Mouse (Mus musculus): ENCODE data around the gene Gpc6. TPM values are rescaled to one million over a fixed set of nuclear protein-coding genes. Genes with fewer than 3 reads are reported as not detected.

The Gpc6 gene
- total RNA-seq, 2 experiments from 2014 or later = 18.0 to 19.5 TPM

- DNase-seq (ENCODE audit: low spot score in 2 of 2) = no peak
These were observed 22.3 kb downstream of the Gpc6 start for GRCm38 (mm10) chr14:116947461-116947860.

- DNase-seq (ENCODE audit: low spot score in 2 of 2) = no peak
These were observed 22.9 kb downstream of the Gpc6 start for GRCm38 (mm10) chr14:116947939-116948591.

- no peak for DNase-seq (ENCODE audit: low spot score in 2 of 2)
These were observed 32.0 kb downstream of the Gpc6 start for GRCm38 (mm10) chr14:116957154-116957553.

DNA sequence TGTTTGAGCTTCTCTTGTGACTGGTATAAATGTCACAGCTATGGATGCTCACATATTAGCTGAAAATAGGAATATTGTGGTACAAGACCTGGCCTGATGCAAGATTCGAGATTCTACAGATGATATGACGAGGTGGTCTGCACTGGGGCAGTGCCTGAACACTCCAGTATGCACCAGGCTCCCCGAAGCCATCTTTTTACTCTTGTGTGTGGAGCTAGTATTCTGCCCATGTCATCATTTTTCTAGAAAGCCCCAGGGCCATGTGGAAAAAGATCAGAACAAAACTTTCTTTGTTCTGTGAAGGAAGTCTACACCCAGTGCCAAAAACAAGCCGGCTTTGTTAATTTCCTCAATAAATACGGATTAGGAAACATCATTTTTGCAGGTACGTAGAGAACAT is 39.7 kb downstream of the Gpc6 start:
- no peak for DNase-seq (ENCODE audit: low spot score in 2 of 2)

GRCm38 (mm10) chr14:116974708-116975107 is 49.6 kb downstream of the Gpc6 start:
- no peak for DNase-seq (ENCODE audit: low spot score in 2 of 2)

GRCm38 (mm10) chr14:116975224-116975623 is 50.1 kb downstream of the Gpc6 start:
- DNase-seq (ENCODE audit: low spot score in 2 of 2) = no peak

GRCm38 (mm10) chr14:116977259-116977658 is 52.1 kb downstream of the Gpc6 start:
- no peak for DNase-seq (ENCODE audit: low spot score in 2 of 2)

- no peak for DNase-seq (ENCODE audit: low spot score in 2 of 2)
These were observed 54.7 kb downstream of the Gpc6 start for GRCm38 (mm10) chr14:116979714-116980382.

DNA sequence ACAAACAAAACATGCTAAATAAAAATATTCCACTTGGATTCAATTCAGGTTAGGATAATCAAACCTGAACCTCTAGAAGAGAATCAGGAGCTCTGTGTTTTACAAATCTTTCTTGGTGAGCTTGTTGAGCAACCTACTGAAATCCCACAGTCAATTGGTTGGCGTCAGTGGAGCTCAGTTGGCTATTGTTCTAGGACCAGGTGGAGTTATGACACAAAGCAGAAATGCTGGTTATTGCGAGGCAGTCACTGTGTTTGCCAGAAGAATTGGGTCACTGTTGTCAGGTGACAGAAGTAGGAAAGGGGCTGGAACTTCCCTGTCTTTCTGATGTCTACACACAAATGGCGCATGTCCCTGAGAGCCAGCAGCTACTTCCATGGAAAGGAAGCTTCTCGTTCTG is 56.6 kb downstream of the Gpc6 start:
- DNase-seq (ENCODE audit: low spot score in 2 of 2) = no peak

DNA sequence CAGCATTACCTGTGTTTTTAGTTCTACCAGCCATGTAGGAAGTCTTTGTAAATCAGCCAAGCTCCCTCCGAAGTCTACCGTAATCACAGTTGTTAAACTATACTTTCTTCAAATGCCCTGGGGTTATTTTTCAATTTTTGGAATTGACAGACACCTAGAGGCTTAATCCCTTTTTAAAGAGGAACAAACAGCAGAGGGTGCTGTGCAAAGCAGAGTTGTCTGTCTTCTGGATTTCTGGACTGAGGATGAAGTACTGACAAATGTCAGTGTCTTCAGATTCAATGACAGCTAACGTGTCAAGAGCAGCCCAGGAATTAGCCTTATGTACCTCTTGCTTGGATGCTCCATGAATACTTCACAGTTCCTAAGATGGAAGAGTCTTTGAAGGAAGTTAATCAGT is 62.2 kb downstream of the Gpc6 start:
- no peak for DNase-seq (ENCODE audit: low spot score in 2 of 2)

DNA sequence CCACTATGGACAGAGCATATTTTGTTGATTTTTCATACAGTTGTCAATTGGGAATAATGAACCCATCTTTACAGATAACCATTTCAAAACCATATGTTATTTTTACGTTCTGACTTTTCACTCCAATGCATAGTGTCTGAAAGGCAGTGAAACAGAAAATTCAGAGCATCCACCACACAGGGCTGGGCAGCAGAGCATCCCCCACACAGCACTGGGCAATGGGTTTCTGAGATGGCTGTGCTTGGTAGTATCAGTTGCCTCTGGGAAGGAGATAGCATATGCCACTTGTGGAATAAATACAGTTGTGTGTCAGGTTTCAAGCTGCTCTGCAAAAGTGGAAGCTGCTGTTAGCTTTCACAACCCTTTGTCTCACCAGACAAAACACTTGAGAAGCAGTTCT is 75.3 kb downstream of the Gpc6 start:
- DNase-seq (ENCODE audit: low spot score in 2 of 2) = no peak

DNA sequence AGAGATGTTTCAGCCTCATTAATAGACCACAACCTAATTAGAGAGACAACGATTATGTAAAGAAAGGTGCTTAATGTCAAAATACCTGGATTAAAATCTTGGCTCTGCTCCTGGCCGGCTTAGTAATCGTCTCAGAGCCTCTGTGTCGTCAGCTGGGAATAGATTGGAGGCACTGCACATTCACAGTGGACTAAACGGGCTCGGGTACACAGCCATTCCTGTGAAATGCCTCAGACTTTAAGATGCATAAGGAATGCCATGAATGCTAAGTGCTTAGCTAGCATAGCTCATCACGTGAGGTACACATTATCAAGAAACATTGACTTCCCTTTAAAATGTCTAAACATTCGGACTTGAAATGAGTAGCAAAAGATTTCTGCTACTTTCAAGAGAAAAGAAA is 77.2 kb downstream of the Gpc6 start:
- no peak for DNase-seq (ENCODE audit: low spot score in 2 of 2)

DNA sequence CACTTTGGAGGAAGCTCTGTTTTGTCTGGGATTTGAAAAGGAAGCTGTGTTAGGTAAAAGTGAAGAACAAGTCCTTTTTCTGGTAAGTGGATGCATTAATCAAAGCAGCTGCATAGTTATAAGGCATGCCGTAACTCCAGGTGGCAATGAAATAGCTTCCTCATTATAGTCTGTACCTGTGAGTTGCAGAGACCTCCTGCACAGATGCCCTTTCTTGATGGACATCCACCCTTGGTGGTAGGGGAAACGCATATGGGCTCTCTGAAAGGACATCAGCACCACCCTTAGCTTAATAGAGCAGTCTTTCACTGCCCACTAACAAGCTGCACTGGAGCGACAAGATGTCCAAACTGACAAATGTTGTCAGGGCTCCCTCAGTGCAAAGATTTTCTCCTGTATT is 83.7 kb downstream of the Gpc6 start:
- no peak for DNase-seq (ENCODE audit: low spot score in 2 of 2)

DNA sequence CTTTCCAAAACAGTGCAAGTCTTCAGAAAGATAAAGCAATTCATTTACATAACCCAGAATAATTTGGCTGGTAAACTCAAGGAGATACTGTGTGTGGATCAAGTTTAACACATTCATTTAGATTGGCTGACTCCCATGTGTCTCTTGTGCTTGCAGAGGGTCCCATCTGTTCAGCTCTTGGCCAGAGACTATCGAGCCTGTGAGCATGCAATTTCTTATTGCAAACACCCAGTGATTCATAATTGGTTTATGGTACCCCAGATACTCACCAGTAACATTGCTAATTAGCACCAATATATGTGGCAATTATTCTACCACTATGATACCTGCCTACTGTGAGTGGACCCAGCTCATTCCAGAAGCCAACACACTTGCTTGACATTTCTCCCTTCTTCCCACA is 87.9 kb downstream of the Gpc6 start:
- DNase-seq (ENCODE audit: low spot score in 2 of 2) = no peak

- no peak for DNase-seq (ENCODE audit: low spot score in 2 of 2)
These were observed 88.5 kb downstream of the Gpc6 start for GRCm38 (mm10) chr14:117013554-117014117.

GRCm38 (mm10) chr14:117015333-117015922 is 90.3 kb downstream of the Gpc6 start:
- DNase-seq (ENCODE audit: low spot score in 2 of 2) = no peak

DNA sequence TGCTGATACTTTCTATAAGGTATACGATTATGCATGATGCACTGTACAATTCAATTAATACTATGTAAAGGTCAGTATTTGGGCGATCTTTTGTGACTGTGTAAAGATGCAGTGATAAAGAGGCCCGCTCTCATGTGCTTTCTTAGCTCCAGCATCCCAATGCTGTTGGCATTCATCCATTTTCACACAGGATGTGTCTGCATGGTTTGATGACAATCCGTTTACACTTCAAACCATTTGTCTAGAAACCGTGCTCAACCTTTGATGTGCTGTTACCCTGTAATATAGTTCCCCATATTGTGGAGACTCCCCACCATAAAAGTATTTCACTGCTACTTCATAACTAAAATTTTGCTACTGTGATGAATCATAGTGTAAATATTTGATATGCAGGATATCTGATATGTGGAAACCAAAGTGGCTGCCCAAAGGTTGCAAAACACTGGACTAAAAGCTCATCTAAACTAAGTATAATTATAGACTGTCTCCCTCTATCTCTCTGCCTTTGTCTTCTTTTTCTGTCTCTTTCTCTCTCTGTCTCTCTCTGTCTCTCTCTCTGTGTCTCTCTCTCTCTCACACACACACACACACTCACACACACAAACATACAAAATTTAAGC is 97.2 kb downstream of the Gpc6 start:
- DNase-seq (ENCODE audit: low spot score in 2 of 2) = no peak

DNA sequence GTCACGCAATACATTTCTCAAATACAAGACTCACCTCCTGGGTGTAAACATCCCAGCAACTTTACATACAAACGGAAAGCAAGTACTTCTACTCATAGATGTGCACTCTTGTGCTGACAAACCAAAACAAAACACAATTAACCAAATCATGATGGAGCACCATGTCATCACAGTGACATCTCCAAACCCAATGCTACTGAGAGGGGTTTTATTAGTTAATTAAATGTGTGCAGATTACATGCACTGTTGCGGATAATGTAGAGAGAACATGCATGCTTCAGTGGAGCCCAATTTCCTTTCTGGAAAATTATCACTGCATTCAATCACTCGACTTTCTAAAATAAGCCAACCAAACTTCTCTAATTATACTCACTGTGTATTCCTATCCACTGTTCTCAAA is 109.0 kb downstream of the Gpc6 start:
- DNase-seq (ENCODE audit: low spot score in 2 of 2) = no peak

GRCm38 (mm10) chr14:117041017-117041416 is 115.9 kb downstream of the Gpc6 start:
- DNase-seq (ENCODE audit: low spot score in 2 of 2) = no peak

DNA sequence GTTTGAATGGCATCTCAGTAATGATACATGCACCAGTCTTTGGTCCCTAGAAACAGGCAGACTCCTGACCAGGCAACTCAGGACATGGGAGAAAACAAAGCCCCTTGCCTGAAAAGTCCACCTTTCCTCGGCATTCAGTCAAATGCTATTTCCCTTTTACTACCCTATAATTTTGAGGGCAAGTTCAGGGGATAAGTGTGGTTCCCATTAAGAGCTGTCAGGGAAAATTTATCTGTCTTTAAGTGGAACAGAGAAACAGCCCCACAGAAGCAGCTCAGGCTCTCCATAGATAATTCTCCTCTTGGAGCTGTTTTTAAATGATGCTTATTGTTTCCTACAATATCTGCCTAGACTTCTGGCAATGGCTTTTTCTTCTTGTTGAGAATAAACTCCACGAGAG is 123.8 kb downstream of the Gpc6 start:
- DNase-seq (ENCODE audit: low spot score in 2 of 2) = no peak

GRCm38 (mm10) chr14:117050877-117051276 is 125.8 kb downstream of the Gpc6 start:
- no peak for DNase-seq (ENCODE audit: low spot score in 2 of 2)

GRCm38 (mm10) chr14:117053361-117053760 is 128.2 kb downstream of the Gpc6 start:
- DNase-seq (ENCODE audit: low spot score in 2 of 2) = no peak

Measured in layer of hippocampus, postnatal 10 days (tissue).